Mouse (Mus musculus) right cerebral cortex, postnatal 14 days (tissue): Measurements from ENCODE around the gene Dvl1.
A peak's percentile ranks its signal among the peaks of the same experiment; 100 is the strongest.

ENCODE experiments used
- DNase-seq: peaks from one replicate; pipeline ENCODE4 v3.0.0; 2022

The Dvl1 gene

GRCm38 (mm10) chr4:155846871-155847578 is at the start of gene Dvl1:
Gene Dvl1, plus strand, starts transcription at chr4:155847402.
- peak; percentile 96 for DNase-seq

- DNase-seq, result no peak
Observed at GRCm38 (mm10) chr4:155802075-155802474, 45.1 kb upstream of the Dvl1 start.

- no peak for DNase-seq
Observed at GRCm38 (mm10) chr4:155802741-155803339, 44.4 kb upstream of the Dvl1 start, which contains the start of gene Mrpl20. Gene Mrpl20, plus strand, starts transcription at chr4:155802878.

- peak; percentile 99 for DNase-seq
Observed at GRCm38 (mm10) chr4:155803340-155804041, 43.7 kb upstream of the Dvl1 start.

GRCm38 (mm10) chr4:155807841-155808240 is 39.4 kb upstream of the Dvl1 start:
- no peak for DNase-seq

GRCm38 (mm10) chr4:155811929-155812664 is 35.1 kb upstream of the Dvl1 start, which contains the start of gene Ccnl2:
Gene Ccnl2, plus strand, starts transcription at chr4:155812489.
- peak; percentile 94 for DNase-seq

- DNase-seq, result peak; percentile 44
Observed at GRCm38 (mm10) chr4:155812665-155813181, 34.5 kb upstream of the Dvl1 start.

GRCm38 (mm10) chr4:155817533-155817932 is 29.7 kb upstream of the Dvl1 start:
- DNase-seq, result no peak

- DNase-seq, result no peak
Observed at GRCm38 (mm10) chr4:155821025-155821424, 26.2 kb upstream of the Dvl1 start.

- DNase-seq, result no peak
Observed at GRCm38 (mm10) chr4:155823443-155823842, 23.8 kb upstream of the Dvl1 start.

- no peak for DNase-seq
Observed at GRCm38 (mm10) chr4:155829866-155830265, 17.3 kb upstream of the Dvl1 start.

- no peak for DNase-seq
Observed at GRCm38 (mm10) chr4:155830596-155830995, 16.6 kb upstream of the Dvl1 start.

- peak; percentile 97 for DNase-seq
Observed at GRCm38 (mm10) chr4:155831205-155831766, 15.9 kb upstream of the Dvl1 start, which contains the start of gene Aurkaip1. Gene Aurkaip1, plus strand, starts transcription at chr4:155831272.

GRCm38 (mm10) chr4:155831831-155832230 is 15.4 kb upstream of the Dvl1 start:
- DNase-seq, result no peak

- no peak for DNase-seq
Observed at GRCm38 (mm10) chr4:155832321-155832720, 14.9 kb upstream of the Dvl1 start.

GRCm38 (mm10) chr4:155833234-155833633 is 14.0 kb upstream of the Dvl1 start:
- DNase-seq, result no peak

- DNase-seq, result peak; percentile 75
Observed at GRCm38 (mm10) chr4:155833836-155834235, 13.4 kb upstream of the Dvl1 start.

GRCm38 (mm10) chr4:155837404-155838010 is 9.7 kb upstream of the Dvl1 start:
- no peak for DNase-seq

- DNase-seq, result no peak
Observed at GRCm38 (mm10) chr4:155838187-155839153, 8.7 kb upstream of the Dvl1 start.

GRCm38 (mm10) chr4:155839483-155839910 is 7.7 kb upstream of the Dvl1 start, which contains the start of gene Mxra8:
Gene Mxra8, plus strand, starts transcription at chr4:155839680.
- no peak for DNase-seq
